Mouse (Mus musculus): ENCODE data around the gene Tln2. TPM values are rescaled to one million over a fixed set of nuclear protein-coding genes. Genes with fewer than 3 reads are reported as not detected.
"Not testable (repeated sequence)": the region's sequence is repeated elsewhere in the genome, so short reads cannot be mapped to it uniquely, and the experiment has no call there.

Gene Tln2
- total RNA-seq, 4 experiments from 2014 or later, result 71.6 to 87.1 (median 76.7) TPM

GRCm38 (mm10) chr9:67361511-67361910 is 198.0 kb downstream of the Tln2 start:
- DNase-seq (ENCODE audit: low spot score), result no peak

GRCm38 (mm10) chr9:67354356-67354755 is 205.1 kb downstream of the Tln2 start:
- DNase-seq (ENCODE audit: low spot score), result no peak

GRCm38 (mm10) chr9:67353365-67353764 is 206.1 kb downstream of the Tln2 start:
- DNase-seq (ENCODE audit: low spot score), result peak; percentile 9

GRCm38 (mm10) chr9:67348983-67349382 is 210.5 kb downstream of the Tln2 start:
- no peak for DNase-seq (ENCODE audit: low spot score)

GRCm38 (mm10) chr9:67347184-67347583 is 212.3 kb downstream of the Tln2 start:
- DNase-seq (ENCODE audit: low spot score), result no peak

- no peak for DNase-seq (ENCODE audit: low spot score)
Observed at GRCm38 (mm10) chr9:67331281-67331680, 228.2 kb downstream of the Tln2 start.

- DNase-seq (ENCODE audit: low spot score), result no peak
Observed at GRCm38 (mm10) chr9:67328451-67328850, 231.1 kb downstream of the Tln2 start.

- no peak for DNase-seq (ENCODE audit: low spot score)
Observed at GRCm38 (mm10) chr9:67321886-67322285, 237.6 kb downstream of the Tln2 start.

- DNase-seq (ENCODE audit: low spot score), result peak; percentile 25
Observed at GRCm38 (mm10) chr9:67315356-67315755, 244.1 kb downstream of the Tln2 start.

GRCm38 (mm10) chr9:67304992-67305391 is 254.5 kb downstream of the Tln2 start:
- no peak for DNase-seq (ENCODE audit: low spot score)

- no peak for DNase-seq (ENCODE audit: low spot score)
Observed at GRCm38 (mm10) chr9:67303986-67304385, 255.5 kb downstream of the Tln2 start.

- no peak for DNase-seq (ENCODE audit: low spot score)
Observed at GRCm38 (mm10) chr9:67303038-67303437, 256.5 kb downstream of the Tln2 start.

- DNase-seq (ENCODE audit: low spot score), result peak; percentile 9
Observed at GRCm38 (mm10) chr9:67302386-67302989, 257.0 kb downstream of the Tln2 start.

GRCm38 (mm10) chr9:67301571-67301970 is 257.9 kb downstream of the Tln2 start:
- DNase-seq (ENCODE audit: low spot score), result no peak

- no peak for DNase-seq (ENCODE audit: low spot score)
Observed at GRCm38 (mm10) chr9:67300769-67301168, 258.7 kb downstream of the Tln2 start.

- DNase-seq (ENCODE audit: low spot score), result no peak
Observed at GRCm38 (mm10) chr9:67300346-67300745, 259.2 kb downstream of the Tln2 start.

GRCm38 (mm10) chr9:67299164-67299563 is 260.3 kb downstream of the Tln2 start:
- peak; percentile 11 for DNase-seq (ENCODE audit: low spot score)

- DNase-seq (ENCODE audit: low spot score), result no peak
Observed at GRCm38 (mm10) chr9:67297236-67297889, 262.1 kb downstream of the Tln2 start.

- no peak for DNase-seq (ENCODE audit: low spot score)
Observed at GRCm38 (mm10) chr9:67287457-67287856, 272.0 kb downstream of the Tln2 start.

- no peak for DNase-seq (ENCODE audit: low spot score)
Observed at GRCm38 (mm10) chr9:67286801-67287200, 272.7 kb downstream of the Tln2 start.

GRCm38 (mm10) chr9:67285544-67285943 is 274.0 kb downstream of the Tln2 start:
- no peak for DNase-seq (ENCODE audit: low spot score)

- no peak for DNase-seq (ENCODE audit: low spot score)
Observed at GRCm38 (mm10) chr9:67281812-67282211, 277.7 kb downstream of the Tln2 start.

GRCm38 (mm10) chr9:67280311-67280710 is 279.2 kb downstream of the Tln2 start:
- not testable (repeated sequence) for DNase-seq (ENCODE audit: low spot score)

Data from heart, adult 8-10 months (tissue).